Mouse (Mus musculus) cerebellum, postnatal 4 days (tissue): Measurements from ENCODE around the gene Cuedc2.

ENCODE experiments used
- DNase-seq, 2 experiments: peaks; one replicate each; pipeline ENCODE4 v3.0.0; 2022; ENCODE audit warnings: low spot score in 2 of 2, mixed read lengths in 1 of 2

Gene Cuedc2

DNA sequence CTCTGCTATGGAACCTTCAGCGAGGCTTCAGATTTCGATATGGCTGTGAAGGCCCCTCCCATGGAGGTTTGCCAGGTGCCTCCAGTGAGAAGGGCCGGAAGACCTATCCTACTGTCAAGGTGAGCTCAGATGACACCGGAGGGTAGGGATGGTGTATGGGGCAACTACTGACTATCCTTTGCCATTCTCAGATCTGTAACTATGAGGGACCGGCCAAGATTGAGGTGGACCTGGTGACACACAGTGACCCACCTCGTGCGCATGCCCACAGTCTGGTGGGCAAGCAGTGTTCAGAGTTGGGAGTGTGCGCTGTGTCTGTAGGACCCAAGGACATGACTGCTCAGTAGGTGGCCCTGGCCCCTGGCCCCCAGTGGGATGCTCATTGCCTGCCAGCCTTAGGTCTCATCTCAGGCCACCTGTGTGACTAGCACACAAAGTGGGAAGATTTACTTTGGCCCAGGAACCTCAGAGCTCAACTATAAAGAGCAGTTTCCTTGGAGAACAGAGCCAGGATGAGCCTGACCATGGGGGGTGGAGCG is 31.7 kb downstream of the Cuedc2 start:
- peak; percentile 1 to 13 for DNase-seq

DNA sequence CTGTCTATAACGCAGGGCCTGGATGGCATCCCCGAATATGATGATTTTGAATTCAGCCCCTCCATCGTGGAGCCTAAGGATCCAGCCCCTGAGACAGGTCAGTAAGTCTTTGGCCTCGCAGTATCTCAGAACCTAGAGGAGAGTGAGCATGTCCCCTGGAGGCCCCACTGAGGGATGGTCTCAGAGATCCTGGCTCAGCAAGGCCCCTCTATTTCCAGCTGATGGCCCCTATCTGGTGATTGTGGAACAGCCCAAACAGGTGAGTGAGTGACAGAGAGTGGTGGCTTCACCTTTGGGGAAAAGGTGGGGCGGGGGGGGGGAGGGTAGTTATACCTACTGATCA is 32.3 kb downstream of the Cuedc2 start:
- no peak for DNase-seq

DNA sequence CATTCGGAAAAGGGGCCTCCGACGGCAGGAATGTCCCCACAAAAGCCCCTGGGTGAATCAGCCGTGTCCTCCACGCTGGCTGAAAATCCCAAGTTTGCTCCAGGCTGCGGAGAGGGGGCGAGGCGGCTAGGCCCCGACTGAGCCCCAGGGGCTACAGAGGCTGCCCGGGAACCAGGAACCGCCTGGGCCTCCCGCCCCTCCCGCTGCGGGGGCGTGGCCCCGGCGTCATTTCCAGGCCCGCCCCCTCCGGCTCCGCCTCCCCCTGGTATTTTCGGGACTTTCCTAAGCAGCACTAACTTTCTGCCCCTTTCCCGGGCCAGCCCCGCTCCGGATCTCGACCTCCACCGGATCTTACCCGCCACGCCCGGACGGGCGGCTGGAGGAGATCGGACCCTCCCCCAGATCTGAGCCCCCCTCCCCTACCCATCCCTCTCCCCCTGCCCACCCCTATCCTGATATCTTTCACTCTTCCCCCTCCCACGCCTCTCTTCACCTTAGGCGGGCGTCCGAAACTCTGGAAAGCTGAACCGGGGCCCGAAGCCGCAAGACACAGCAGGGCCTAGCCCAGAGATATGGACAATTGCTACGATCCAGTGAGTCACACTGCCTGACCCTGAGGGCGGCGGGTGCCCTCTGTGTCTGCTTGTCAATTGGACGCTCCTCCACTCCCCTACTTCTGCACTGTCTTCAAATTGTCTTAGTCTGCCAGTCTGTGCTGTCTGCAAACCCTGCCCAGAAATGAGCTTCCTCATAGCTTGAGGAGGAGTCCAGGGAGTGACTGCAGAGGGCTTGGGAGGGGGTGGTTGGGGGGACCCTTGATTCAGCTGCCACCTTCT is 32.9 kb downstream of the Cuedc2 start:
- DNase-seq = peak; percentile 37 to 62

DNA sequence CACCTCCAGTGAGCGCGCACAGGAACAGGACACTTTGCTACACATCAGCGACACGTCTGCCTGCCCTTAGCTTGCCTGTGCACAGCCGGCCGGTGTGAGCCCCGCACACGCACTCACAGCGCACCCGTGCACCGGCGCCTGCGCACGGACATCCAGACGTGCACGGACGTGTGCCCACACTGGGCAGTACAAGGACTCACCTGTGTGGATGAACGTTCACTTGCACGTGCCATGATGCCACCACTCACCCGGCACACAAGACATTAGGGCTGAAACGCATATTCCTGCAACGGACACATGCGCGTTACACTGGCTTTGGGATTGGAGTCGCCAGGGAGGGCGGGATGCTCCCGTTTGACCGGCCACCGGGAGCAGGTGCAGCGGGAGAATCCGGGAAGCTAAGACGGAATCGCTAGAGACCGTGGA is 33.6 kb downstream of the Cuedc2 start:
- DNase-seq = peak; percentile 8 to 17

DNA sequence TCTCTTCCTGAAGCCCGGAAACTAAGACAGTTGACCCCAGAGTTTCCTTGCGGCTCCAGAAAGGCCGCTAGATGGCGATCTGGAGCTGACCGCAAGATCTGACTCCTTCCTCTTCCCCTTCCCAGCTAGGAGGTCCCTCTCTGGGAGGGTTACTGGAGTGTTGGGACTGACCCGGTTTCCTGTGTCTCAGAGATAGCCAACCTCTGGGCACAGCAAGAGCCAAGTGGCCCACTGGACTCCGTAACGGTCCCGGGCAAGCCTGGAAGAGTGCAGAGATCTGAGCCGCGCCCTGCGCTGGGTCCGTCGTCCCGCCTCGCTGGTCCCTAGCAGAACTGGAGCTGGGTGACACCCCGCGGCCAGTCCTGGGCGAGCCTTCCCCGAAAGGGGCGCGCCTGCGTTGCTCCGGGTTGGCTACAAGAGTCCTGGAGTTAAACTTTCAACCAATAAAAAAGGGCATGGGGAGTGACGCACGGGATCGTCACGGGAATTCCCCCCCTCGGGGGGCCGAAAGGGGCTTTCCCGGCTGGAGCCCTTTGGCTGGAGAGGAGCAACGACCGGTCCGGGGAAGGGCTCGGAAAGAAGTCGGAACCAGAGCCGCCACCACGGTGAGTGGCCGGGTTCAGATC is 34.2 kb downstream of the Cuedc2 start, which contains the start of gene Nfkb2:
Gene Nfkb2 (plus strand): TSS at position 105 of the 626 bp plus-strand sequence.
- DNase-seq = peak; percentile 49 to 84

DNA sequence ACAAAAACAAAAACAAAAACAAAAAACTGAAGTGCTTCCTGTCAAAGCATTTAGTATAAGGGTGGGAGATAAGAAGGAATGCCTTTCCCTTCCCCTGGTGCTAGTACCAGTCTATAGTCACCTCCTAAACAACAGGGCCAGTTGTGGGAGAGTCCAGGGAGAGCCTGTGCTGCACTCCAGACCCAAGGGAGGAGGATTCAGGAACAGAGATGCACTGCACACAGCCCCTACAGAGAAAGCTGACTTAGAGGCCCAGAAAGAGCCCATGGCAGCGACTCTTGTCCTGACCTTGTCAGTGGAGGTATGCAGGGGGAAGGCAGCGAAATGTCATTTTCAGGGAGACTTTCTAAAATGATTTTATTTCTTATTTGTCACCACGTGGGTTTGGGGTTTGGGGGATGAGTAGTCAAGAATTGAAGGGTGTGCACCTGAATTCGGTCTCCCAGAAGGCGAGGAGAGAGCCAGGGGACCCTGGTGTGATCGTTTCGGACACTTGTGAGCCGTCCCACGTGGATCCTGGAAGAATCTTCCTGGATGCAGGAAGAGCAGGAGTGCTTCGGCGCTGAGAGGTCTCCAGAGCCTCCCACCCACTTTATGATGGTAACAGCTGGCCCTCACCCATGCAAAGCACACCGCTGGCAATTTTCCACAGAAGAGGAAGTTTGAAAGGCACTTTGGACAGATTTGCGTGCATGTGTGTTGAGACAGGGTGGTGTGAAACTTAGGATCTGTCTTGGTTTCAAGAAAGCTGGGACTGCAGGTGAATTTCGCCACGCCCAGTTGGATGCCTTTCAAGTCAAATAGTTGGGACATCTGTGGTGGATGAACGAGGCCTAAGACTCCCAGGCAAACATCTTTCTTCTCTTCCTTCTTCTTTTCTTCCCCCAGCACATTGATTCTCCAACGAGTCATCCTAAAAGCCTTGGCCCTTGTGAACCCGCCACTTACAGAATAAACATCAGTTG is 35.0 kb downstream of the Cuedc2 start:
- peak in 1 of 2 experiments; percentile 11 for DNase-seq

DNA sequence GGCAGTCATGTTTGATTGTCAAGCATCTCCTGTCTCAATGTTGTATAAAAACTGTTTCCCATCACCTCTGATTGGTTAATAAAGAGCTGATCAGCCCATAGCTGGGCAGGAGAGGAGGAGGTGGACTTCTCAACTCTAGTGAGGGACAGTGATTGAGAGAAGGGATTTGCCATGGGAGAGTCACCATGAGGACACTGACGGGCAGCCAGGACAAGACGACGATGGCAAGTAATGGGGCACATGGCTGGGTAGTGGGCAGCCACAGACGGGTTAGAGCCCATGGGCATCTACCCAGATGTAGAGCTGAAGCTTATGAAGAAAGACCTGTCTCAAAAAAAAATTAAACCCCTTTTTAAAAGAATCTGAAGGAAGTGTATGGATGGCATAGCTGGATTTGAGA is 36.0 kb downstream of the Cuedc2 start:
- no peak for DNase-seq

DNA sequence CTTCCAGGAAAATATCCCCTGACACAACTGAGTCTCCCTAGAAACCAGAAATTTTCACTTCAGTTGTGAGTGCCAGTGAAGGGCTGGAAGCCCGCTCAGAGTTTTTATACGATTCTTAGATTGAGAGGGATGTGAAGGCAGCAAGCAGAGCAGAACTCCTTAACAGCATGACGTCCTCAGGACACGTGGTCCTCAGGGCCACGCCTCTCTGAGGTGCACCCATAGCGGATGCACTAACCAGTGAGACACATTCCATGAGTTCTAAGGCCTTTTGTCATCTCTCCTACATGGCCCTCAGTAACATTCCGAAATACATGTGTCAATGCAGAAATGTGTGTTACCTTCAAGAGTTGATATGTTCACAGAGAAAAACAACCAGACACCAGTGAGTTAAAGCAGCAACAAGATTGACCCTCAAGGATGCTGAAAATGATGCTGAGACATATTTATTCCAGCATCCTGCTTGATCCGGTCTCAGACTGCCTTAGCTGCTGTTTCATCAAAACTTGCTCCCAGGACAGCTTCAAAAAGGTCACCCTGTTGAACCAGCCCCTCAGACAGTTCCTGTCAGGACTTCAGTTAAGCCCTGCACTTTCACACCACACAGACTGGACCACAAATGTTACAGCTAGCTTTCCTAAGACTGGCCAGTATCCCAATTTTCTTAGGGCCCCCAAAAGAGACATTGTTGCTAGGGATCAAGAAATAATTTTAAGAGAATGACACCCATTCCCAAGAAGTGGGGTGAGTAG is 38.0 kb downstream of the Cuedc2 start:
- DNase-seq = no peak

DNA sequence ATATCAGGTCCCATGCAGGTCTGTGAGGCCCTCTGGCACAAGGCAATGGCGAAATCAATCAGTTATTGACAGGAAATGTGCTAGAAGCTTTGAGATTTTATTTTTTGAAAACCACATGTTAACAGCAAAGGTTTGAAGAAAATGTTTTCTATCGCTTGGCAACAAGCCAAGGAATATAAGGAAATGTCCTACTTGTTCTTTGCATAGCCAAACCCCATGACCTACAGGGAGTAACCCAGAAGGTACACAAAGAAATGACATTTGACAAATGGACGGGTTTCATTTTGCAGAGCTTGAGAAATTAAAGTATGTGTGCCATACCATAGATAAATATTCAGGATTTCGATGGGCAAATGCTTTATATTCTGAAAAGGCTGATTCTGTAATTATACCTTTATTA is 41.6 kb downstream of the Cuedc2 start:
- no peak for DNase-seq

DNA sequence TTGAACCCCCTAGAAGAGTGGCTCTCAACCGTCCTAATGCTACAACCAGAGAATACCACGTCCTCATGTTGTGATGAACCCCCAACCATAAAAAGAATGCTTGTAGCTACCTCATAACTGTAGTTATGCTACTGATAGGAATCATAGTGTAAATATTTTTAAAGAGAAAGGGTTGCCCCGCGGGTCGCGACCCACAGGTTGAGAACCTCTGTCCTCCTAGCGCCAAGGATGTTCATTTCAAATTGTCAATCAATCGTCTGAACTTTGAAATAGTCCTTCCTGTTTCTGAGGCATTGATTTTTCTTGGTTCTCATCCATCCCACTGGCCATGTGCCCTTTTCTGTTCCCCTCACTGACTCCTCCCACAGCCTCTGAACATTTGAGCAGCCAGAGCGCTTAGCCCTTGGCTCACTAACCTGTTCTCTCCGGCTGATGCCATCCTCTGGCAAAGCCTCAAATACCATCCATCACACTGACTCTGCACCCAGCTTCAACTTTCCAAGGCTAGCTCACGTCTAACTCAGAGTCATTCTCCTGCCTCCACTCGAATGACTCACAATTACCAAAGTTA is 47.9 kb downstream of the Cuedc2 start:
- DNase-seq = no peak

DNA sequence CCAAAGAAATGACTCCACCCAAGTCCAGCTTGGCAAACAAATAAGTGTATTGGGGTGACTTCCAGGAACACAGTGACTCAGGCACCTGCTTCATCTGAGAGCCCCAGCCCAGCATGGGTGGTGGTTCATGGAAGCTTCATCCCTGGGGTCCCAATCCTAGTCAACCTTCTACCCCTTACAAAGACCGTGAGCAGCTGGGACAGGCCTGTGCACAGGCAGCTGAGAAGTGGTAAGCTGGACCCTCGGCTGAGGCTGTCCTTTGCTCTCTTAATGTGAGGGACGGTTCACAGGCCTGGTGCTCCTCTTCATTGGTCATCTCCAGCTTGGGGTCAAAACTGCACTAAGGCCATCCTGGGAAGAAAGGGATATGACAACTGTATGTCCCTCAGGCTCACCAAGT is 50.9 kb downstream of the Cuedc2 start:
- no peak for DNase-seq

DNA sequence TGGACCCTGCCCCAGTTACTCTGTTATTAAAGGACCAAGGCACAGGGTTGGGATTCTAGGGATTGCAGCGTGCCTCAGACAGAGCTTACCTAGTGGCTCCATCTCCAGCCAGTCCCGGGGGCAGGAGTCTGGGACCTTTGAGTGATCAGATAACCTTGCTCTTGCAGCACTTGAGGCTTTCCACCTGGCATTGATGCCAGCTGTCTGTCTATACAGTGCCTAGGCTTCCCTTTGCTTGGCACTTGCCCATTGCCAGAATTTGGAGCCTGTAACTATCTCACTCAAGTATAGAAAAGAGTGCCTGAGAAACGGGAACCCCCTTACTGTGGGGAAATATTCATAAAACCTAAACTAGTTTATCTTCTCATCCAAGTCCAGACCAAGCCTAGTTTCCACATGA is 51.6 kb downstream of the Cuedc2 start:
- no peak for DNase-seq

DNA sequence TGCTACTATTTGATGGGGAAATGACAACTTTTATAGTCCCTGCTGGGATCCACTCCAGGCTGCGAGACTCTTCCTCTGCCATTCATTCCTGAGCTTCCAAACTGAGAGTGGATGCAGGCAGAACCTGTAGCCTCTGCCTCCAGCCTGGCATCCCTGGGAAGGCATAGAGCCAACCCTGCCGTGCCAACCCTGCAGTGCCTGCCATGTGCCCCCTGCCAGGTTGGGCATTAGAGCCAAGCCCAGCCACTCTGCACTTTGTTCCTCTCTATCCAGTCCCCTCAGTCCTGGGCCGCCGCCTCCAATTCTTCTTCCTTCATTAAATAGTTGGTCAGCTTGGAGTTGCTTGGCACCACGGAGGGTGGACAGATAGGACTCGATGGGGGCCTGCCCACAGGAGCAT is 52.5 kb downstream of the Cuedc2 start:
- peak in 1 of 2 experiments; percentile 70 for DNase-seq

DNA sequence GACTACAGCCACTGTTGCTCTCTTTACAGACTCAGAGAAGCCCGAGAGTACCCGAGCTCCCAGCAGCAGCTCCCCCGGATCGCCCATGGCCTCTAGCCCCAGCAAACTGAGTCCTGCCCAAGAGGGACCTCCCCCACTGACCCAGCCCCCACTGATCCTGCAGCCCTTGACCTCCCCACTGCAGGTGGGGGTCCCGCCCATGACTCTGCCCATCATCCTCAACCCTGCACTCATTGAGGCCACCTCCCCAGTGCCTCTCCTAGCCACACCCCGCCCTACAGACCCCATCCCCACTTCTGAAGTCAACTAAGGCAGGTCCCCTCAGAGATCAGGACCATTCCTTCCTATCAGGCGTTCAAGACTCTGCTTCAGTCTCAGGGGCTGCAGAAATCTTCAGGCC is 52.9 kb downstream of the Cuedc2 start:
- DNase-seq = no peak

DNA sequence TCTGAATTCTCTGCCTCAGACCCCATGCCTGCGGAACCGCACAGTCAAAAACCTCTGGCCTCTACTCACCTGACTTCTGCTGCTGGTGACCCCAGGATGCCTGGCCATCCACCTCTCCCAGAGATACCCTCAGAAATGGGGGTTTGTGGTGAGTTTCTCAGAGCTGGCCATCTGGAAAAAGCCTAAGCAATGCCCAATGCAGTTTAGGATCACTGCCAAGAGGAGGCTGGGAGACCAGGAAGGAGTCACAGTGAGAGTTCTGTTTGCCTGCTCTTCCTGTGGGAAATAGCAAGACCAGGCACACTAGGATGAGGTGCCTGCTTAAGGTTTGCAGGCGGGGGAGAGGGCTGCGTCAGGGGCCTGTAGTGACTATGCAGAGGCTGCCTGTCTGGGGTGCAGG is 53.8 kb downstream of the Cuedc2 start:
- DNase-seq = no peak

DNA sequence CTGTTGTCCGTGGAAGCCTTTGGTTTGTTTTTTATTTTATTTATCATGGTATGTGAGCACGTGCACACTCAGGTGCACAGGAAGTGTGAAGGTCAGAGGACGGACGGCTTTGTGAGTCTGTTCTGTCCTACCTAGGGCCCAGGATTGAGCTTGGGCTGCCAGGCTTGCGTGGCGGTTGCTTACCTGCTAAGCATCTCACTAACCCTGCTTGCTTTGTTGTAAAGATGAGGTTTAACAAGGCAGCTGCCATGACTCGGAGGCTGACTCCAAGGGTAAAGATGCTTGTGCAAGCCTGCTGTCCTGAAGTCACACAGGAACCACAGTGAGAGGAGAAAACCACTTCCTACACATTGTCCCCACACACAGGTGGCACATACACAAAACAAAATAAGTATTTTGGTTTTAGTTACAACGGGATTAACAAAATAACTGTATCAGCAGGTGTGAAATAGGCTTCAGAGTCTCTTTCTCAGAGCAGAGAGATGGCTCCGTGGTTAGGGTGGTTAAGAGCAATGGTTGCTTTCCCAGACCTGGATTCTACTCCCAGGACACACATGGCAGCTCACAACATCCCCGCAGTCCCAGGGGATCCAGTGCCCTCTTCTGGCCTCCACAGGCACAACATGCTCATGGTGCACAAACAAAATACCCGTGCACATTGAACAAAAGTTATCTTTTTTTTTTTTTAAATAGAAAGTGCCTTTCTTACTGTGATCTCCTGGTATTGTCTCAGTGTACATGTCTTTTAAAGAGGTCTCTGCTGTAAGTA is 56.2 kb downstream of the Cuedc2 start:
- DNase-seq = no peak
